Mouse (Mus musculus): ENCODE results near the gene 6430531B16Rik. TPM values are rescaled to one million over a fixed set of nuclear protein-coding genes. Genes with fewer than 3 reads are reported as not detected.

6430531B16Rik gene
- polyA plus RNA-seq, 1 experiment from 2014 or later, result 0.96 TPM

DNA sequence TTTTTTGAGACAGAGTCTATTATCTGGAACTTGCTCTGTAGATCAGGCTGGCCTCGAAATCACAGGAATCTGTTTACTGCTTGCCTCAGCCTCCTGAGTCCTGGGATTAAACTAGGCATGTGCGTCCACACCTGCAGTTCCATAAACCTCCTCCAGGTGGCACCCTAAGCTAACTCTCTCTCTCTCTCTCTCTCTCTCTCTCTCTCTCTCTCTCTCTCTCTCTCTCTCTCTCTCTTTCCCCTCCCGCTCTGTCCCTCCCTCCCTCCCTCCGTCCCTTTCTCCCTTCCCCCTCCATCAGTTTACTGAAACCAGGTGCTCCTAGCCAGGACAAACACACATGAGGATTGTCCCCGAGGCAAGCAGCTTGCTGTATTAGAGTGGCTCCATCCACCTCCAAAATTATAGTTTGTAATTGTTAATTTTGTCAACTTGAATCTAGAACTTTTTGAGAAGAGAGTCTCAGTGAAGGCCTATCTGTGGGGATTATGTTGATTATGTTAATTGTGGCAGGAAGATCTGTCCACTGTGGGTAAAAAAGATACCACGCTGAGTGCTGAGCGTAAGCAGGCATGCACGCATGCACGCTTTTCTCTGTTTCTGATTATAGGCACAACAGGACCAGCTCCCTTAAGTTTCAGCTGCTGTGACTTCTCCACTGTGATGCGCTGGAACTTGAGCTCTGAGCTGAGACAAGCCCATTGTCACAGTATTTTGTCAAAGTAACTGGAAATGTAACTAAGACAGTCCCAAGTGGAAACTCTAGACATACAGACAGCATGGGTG is 9.0 kb downstream of the 6430531B16Rik start:
- H3K36me3 ChIP-seq, result no peaks in the 10 kb centered on the region
- ATAC-seq, result no peak; the same call in 1 of the 2 replicates
- H3K27me3 ChIP-seq, result peaks cover 41% of the 10 kb centered on the region
- H3K4me1 ChIP-seq (replicated peaks), result no peaks in the 10 kb centered on the region
- no peaks in the 10 kb centered on the region for H3K9me3 ChIP-seq
- WGBS, result 34% methylated on average over 10 of the region's 10 CpGs
- no peak overlapping the region for H3K4me2 ChIP-seq (replicated peaks)
- H3K27ac ChIP-seq, result no peak overlapping the region
- H3K4me3 ChIP-seq (replicated peaks), result no peak overlapping the region
- H3K9ac ChIP-seq (replicated peaks), result no peak overlapping the region

DNA sequence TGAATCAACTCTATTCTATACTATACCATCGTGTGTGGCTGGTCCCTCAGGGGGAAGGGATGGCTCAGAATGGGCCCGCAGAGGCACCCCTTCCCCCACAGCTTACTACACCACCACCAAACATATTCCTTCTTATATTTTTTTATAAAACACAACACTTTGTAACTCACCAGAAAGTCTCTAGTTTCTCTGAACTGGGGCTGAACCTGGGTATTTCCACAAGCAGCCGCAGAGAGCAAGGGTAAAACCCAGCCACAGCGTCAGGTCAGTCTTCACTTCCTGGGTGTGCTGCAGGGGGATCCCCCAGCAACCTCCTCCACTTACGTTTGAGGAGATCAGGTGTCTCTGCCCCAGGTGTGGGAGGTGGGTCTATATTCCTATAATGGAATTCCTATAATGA is 10.1 kb downstream of the 6430531B16Rik start:
- no peak overlapping the region for H3K27ac ChIP-seq
- peaks cover 41% of the 10 kb centered on the region for H3K27me3 ChIP-seq

DNA sequence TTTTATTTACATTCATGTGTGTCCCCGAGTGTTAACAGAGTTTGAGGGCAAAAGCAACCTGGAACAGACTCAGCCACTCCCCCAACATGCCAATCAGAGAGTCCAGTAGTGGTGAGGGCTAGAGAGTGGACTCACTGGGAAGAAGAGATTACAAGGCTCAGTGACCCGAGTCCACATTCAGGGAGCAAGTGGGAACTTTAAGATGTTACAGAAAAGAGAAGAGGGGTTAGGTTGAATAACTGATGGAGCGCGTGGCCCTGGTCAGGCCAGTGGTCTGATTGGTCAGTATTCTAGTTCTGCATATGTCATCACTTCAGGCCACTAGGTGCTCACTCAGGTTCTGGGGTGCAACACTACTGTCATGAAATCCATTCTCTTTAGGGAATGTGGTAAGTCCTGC is 11.4 kb downstream of the 6430531B16Rik start:
- Histone ChIP-seq H3K4me3 (replicated peaks) (no peak overlapping the region), H3K27me3 (peaks cover 38% of the 10 kb centered on the region), H3K27ac (no peak overlapping the region), H3K4me2 (replicated peaks) (no peak overlapping the region), H3K36me3 (no peaks in the 10 kb centered on the region), H3K4me1 (replicated peaks) (no peaks in the 10 kb centered on the region), H3K9ac (replicated peaks) (no peak overlapping the region), H3K9me3 (no peaks in the 10 kb centered on the region)
- no peak for ATAC-seq
- 14% methylated on average over 4 of the region's 4 CpGs for WGBS

More for the DNA sequence above, 10.1 kb downstream of the 6430531B16Rik start:
- H3K4me2 ChIP-seq (replicated peaks), result no peak overlapping the region
- no peak for ATAC-seq
- no peak overlapping the region for H3K4me3 ChIP-seq (replicated peaks)
- no peaks in the 10 kb centered on the region for H3K9me3 ChIP-seq
- WGBS, result 47% methylated on average over 5 of the region's 5 CpGs
- H3K36me3 ChIP-seq, result no peaks in the 10 kb centered on the region
- H3K9ac ChIP-seq (replicated peaks), result no peak overlapping the region
- no peaks in the 10 kb centered on the region for H3K4me1 ChIP-seq (replicated peaks)

DNA sequence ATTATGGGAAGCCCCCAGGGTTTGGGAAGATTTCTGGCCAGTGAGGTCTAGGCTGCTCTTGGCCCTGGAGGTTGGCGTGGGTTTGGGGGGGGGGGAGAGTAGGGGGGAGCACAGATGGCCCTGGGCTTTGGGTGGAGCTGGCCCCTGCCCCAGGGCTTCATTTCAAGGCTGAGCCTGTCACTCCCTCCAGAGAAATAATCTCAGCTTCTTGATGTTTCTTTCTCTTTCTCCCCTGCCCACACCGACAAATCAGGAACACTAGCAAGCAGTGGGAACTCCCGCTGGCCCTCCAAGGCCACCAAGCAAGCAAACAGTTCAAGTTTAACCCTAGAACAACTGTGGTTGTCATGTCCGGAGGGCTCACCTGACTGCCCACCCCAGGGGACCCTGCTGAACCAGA is 14.7 kb downstream of the 6430531B16Rik start:
- no peak overlapping the region for H3K9ac ChIP-seq (replicated peaks)
- peaks cover 22% of the 10 kb centered on the region for H3K27me3 ChIP-seq
- H3K27ac ChIP-seq, result no peak overlapping the region
- no peaks in the 10 kb centered on the region for H3K4me1 ChIP-seq (replicated peaks)
- H3K4me2 ChIP-seq (replicated peaks), result no peak overlapping the region
- no peaks in the 10 kb centered on the region for H3K9me3 ChIP-seq
- H3K4me3 ChIP-seq (replicated peaks), result no peak overlapping the region
- no peaks in the 10 kb centered on the region for H3K36me3 ChIP-seq
- no peak for ATAC-seq
- 52% methylated on average over 4 of the region's 4 CpGs for WGBS

DNA sequence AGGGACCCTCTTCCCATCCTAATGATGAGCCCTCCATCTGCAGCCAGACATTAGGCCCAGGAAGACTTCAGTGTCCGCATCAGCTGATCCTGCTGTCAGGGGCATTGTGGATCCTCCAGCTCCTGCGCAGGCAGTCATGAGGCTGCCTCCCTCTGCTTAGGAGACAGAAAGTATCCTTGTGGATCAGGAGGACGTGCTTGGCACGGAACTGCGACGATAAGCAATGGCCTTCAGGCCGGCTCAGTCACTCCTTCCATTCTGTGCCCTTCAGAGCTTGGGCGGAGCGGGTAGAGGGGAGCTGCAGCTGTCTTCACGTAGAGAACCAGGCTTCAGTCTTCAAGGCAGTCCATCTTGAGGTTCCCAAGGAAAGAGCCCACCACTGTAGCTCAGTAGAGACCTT is 17.4 kb downstream of the 6430531B16Rik start:
- Histone ChIP-seq H3K27ac (no peak overlapping the region), H3K9ac (replicated peaks) (no peak overlapping the region), H3K36me3 (no peaks in the 10 kb centered on the region), H3K4me1 (replicated peaks) (peaks cover 4% of the 10 kb centered on the region; the same call in 1 of the 2 replicates), H3K4me2 (replicated peaks) (no peak overlapping the region), H3K27me3 (peaks cover 23% of the 10 kb centered on the region; the same call in 1 of the 2 replicates), H3K4me3 (replicated peaks) (no peak overlapping the region), H3K9me3 (no peaks in the 10 kb centered on the region)
- ATAC-seq, result no peak
- 89% methylated on average over 10 of the region's 10 CpGs for WGBS

DNA sequence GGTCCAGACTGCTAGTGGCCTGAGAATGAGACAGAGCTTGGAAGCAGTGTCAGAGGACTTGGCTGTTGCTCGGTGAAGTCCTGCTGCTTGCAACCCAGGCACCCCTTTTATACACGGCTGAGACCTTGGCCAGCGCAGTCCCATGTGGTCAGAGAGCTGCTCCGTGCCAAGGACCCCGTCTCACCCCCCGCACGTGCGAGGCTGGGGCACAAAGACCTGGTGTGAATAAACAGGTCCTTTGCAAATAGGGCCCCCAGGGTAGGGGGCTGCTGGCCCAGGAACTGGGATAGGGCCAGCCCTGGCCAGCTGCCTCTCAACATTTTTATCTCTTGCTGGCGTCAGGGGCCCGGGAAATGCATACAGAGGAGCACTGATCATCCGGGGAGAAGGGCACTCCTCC is 20.6 kb downstream of the 6430531B16Rik start:
- Histone ChIP-seq H3K27me3 (peaks cover 38% of the 10 kb centered on the region), H3K4me3 (replicated peaks) (no peak overlapping the region), H3K27ac (no peak overlapping the region), H3K4me1 (replicated peaks) (peaks cover 4% of the 10 kb centered on the region; the same call in 1 of the 2 replicates), H3K4me2 (replicated peaks) (no peak overlapping the region), H3K36me3 (no peaks in the 10 kb centered on the region), H3K9me3 (no peaks in the 10 kb centered on the region), H3K9ac (replicated peaks) (no peak overlapping the region)
- 26% methylated on average over 11 of the region's 11 CpGs for WGBS
- no peak for ATAC-seq

DNA sequence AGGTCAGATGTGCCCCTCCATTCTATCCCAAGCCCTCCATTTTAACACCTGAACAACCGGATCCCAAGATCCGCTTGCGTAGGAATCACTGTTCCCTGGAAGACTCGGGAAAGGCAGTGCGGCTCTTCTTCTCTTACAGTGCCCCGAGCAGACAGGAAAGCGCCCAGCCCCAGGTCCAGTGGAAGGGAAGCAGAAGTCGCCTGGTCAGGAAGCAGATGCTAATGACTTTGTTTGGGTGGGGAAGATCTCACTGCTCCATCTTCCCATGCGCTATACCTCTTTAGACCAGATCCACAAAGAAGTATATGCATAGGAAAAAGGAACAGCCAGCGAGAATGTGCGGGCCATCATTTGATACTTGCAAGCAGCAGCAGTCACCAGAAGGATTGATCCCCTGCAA is 21.1 kb downstream of the 6430531B16Rik start:
- no peak for ATAC-seq
- H3K27ac ChIP-seq, result no peak overlapping the region
- no peaks in the 10 kb centered on the region for H3K36me3 ChIP-seq
- peaks cover 40% of the 10 kb centered on the region for H3K27me3 ChIP-seq
- H3K4me3 ChIP-seq (replicated peaks), result no peak overlapping the region
- H3K9ac ChIP-seq (replicated peaks), result no peak overlapping the region
- H3K9me3 ChIP-seq, result no peaks in the 10 kb centered on the region
- H3K4me2 ChIP-seq (replicated peaks), result no peak overlapping the region
- 64% methylated on average over 11 of the region's 11 CpGs for WGBS
- H3K4me1 ChIP-seq (replicated peaks), result peaks cover 4% of the 10 kb centered on the region; the same call in 1 of the 2 replicates

DNA sequence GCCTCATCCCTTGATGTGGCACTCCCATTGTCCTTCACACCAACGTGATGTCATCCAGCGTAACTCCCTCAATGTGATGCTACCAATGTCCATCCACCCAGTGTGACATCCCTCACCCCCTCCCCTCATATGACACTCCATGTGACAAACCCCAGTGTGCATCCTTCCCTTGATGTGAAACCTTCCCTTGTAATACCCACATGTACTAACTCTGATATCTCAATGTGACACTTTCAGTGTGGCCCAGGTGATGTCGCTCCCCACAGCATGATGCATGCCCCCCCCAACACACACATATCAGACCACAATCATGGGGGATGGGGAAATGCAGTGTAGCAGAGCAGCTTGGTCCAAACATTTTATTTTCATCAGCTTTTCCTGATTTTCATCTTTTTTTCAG is 21.9 kb downstream of the 6430531B16Rik start:
- Histone ChIP-seq H3K27me3 (peaks cover 48% of the 10 kb centered on the region), H3K4me3 (replicated peaks) (no peak overlapping the region), H3K4me2 (replicated peaks) (no peak overlapping the region), H3K9ac (replicated peaks) (no peak overlapping the region), H3K4me1 (replicated peaks) (peaks cover 4% of the 10 kb centered on the region; the same call in 1 of the 2 replicates), H3K27ac (no peak overlapping the region), H3K36me3 (no peaks in the 10 kb centered on the region), H3K9me3 (no peaks in the 10 kb centered on the region)
- 74% methylated on average over 3 of the region's 3 CpGs for WGBS
- ATAC-seq, result no peak

DNA sequence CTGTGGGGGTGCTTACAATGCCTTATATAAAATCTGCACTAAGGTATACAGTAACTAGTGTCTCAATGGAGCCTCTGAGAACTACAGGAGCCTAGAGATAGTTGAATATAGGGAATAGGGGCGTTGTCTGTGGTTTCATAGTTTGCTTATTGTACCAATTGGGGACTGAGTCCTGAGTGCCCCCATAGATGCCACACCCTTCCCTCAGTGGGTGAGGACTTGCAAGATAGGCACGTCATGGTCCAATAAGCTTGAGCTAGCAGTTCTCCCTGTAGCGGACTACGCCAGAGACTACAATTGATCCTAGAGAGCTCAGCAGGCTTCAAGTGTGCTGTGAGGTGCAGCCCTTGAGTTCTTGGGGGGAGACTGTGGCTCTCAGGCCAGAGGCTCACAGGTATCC is 23.1 kb downstream of the 6430531B16Rik start:
- Histone ChIP-seq H3K27me3 (peaks cover 58% of the 10 kb centered on the region), H3K36me3 (no peaks in the 10 kb centered on the region), H3K9me3 (no peaks in the 10 kb centered on the region), H3K4me2 (replicated peaks) (no peak overlapping the region), H3K9ac (replicated peaks) (no peak overlapping the region), H3K4me1 (replicated peaks) (peaks cover 11% of the 10 kb centered on the region), H3K4me3 (replicated peaks) (no peak overlapping the region), H3K27ac (no peak overlapping the region)
- ATAC-seq, result no peak
- WGBS, result 74% methylated on average over 4 of the region's 4 CpGs

DNA sequence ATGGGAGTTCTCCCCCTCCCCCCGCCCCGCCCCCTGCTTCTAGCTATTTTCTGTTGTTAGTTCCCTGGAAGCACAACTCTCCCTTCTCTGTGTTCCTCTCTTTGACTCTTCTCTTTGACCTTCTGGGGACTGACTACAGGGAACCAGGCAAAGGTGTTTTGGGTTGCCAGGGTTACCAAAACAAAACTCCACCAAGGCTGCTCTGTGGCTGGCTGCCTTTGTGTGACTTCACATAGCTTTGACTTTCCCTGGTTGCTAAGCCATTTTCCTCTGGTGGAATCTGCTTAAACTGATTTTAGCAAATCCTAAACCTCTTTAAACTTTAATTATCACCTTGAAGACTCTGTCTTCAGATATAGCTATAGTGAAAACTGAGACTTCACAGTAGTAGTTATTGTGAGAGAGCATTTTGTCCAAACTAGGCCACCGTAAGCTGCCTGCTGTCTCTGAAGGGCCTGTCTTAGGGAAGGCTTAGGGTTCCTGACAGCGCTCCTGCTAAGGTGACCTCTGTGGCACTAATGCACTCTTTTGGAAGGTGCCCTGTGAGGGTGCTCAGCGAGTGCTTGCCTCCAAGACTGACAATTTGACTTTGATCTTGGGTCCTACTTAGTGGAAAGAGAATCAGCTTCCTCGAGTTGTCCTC is 26.4 kb downstream of the 6430531B16Rik start:
- Histone ChIP-seq H3K9ac (replicated peaks) (no peak overlapping the region), H3K27ac (no peak overlapping the region), H3K9me3 (no peaks in the 10 kb centered on the region), H3K4me1 (replicated peaks) (peaks cover 17% of the 10 kb centered on the region), H3K36me3 (no peaks in the 10 kb centered on the region), H3K4me2 (replicated peaks) (no peak overlapping the region), H3K27me3 (peaks cover 77% of the 10 kb centered on the region), H3K4me3 (replicated peaks) (no peak overlapping the region)
- WGBS, result 40% methylated on average over 6 of the region's 6 CpGs
- ATAC-seq, result no peak

DNA sequence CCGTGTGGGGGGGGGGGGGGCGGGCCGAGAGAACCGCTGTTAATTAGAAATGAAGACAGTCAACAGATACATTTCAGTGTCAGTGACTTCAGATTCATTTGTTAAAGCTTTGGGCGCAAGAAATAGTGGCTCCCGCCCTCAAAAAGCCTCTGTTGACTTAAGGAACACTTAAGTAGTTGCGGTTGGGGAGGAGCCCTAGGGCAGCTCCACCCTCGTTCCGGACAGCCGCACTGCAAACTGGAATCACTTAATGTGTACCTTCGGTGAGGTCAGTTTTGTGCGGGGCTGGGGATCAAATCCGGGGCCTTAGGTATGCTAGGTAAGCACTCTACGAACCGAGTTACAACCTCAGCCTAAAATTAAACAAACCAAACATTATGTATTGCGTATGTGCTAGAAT is 27.5 kb downstream of the 6430531B16Rik start:
- Histone ChIP-seq H3K4me2 (replicated peaks) (peak overlapping the region; percentile 59), H3K4me3 (replicated peaks) (peak overlapping the region; percentile 37), H3K9me3 (no peaks in the 10 kb centered on the region), H3K27me3 (peaks cover 79% of the 10 kb centered on the region), H3K9ac (replicated peaks) (no peak overlapping the region), H3K4me1 (replicated peaks) (peaks cover 17% of the 10 kb centered on the region), H3K27ac (no peak overlapping the region), H3K36me3 (no peaks in the 10 kb centered on the region)
- no peak for ATAC-seq
- WGBS, result 7% methylated on average over 16 of the region's 16 CpGs

DNA sequence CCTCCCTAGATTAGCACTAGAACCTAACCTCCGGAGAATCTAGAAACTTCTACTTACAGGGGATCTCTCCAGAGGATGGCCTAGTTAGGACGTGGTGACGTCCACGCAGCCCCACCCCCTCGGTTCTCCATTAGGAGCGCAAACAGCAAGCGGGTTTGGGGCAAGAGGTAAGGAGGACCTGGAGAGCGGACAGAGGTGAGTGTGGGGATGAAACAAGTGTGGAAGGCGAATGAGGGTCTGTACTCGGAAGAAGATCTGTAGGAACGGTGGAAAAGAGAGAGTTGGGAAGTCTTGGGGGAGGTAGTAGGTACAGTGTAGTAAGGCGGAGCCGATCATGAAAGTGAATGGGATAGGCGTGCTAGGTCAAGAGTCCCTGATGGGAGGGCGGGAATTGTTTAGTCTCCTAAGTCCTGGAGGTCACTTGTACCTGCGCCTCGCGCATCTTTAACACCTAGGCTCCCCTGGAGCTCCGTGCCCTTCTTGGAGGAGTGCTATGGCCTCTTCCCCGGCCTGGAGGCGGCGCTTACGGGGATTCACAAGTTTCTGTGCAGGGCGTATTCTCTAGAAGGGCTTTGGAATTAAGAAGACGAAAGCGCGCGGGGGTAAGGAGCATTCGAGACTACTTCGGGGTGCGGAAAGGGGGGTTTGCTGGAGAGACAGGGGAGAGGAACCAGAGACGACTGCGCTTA is 28.1 kb downstream of the 6430531B16Rik start:
- Histone ChIP-seq H3K36me3 (no peaks in the 10 kb centered on the region), H3K4me2 (replicated peaks) (peak overlapping the region; percentile 59), H3K4me3 (replicated peaks) (peak overlapping the region; percentile 37), H3K4me1 (replicated peaks) (peaks cover 17% of the 10 kb centered on the region), H3K9ac (replicated peaks) (peak overlapping the region; percentile 36), H3K27me3 (peaks cover 82% of the 10 kb centered on the region), H3K9me3 (no peaks in the 10 kb centered on the region), H3K27ac (no peak overlapping the region)
- under 1% methylated on average over 33 of the region's 33 CpGs for WGBS
- ATAC-seq, result peak; percentile 77

All from midbrain, embryonic 13.5 days (tissue).